Mouse (Mus musculus) embryo, embryonic 11.5 days (tissue): ENCODE data around the gene Msi2.

Source experiments
- DNase-seq: peaks from one replicate; pipeline ENCODE4 v3.0.0-alpha.2; 2012; ENCODE audit warnings: low read depth, low spot score

The Msi2 gene

DNA sequence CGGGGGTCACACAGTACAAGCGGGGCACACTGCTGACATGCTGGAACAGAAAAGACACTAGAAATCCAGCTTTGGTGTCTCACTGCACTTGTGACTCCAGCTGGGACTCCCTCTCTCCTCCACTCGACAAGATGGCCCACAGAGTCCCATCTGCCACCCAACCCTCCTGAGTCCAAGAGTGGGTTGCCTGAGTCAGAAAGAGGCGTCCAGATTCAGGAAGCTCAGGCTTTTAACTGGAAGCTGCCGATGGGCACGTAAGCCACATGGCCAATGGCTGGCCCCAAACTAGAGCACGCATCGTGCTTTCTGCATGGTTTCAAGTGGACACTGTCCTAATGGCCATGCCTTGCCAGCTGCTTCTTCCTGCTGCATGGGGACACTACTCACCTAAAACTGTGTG is 126.2 kb downstream of the Msi2 start:
- DNase-seq: no peak

DNA sequence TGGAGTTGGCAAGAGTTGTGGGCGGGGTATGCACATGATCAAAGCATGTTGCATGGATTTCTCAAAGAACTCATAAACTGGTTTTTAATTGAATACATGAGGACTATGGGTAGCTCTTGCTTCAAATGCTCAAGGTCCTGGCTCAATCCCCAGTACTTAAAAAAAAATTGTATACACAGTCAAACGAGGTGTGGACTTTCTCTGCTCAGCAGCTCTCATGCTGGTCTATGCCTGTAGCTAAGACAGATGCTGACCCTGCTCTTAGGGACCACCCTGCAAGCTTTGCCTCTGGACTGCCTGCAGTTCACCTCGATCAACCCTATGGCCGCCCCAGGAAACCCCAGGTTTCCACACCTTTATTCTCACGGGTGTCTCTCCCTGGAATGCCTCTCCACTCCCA is 127.7 kb downstream of the Msi2 start:
- DNase-seq: no peak

DNA sequence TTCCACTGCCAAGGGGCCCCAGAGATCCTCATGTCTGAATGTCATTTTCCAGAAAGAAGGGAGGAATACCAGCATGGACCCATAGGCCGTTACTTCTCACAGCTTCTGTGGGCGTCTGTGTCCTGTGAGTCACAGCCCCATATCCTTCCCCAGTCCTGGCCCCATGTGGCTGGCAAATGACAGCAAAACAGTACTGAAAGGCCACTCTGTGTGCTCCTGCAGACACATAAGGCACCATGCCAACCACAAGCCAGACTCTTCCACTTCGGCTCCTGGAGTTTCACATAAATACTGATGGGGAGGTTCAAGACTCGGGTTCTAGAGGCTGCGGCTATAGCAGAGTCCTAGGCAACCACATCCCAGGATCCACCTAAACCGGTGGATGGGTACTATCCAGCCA is 128.7 kb downstream of the Msi2 start:
- DNase-seq: no peak

DNA sequence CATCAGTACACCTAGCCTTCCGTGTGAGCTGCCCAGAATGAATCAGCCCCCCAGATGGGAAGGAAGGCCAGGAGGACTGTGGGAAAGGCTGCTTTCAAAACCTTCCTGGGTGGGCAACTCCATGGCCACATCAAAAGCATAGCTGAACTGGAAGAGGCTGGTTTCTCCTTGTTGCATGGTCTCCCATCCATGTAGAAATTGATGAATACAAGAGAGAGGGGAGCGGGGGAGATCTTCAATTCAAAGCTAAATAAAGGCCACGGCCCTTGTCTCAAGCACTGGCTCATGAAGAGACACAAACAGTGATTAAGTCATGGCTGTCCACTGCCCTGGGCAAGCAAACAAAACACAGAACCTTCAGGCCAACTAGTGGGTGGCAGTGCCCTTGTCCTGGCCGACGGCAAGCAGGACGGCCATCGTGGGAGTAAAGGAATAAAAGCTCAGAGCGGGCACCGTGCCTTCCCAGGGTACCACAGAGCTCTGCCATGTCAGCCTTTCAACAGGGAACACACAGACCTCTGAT is 129.6 kb downstream of the Msi2 start:
- DNase-seq: no peak

DNA sequence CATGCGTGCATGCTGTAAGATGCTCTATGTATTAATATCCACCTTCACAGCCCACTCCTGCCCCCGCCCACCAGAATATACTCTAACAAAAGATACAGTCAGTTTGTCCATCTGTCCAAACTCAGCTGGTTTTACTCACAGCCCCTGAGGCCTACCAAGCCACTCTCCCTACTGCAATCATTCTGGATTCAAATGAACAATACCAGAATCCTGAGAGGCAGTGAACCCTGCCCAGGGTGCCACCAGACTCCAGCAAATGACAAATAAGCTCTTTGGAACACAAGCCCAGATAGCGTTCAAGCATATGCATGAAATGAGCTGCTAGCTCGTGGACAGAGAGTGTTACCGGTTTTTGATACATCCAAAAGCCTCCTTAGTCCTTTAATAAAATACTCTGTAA is 130.6 kb downstream of the Msi2 start:
- no peak for DNase-seq

DNA sequence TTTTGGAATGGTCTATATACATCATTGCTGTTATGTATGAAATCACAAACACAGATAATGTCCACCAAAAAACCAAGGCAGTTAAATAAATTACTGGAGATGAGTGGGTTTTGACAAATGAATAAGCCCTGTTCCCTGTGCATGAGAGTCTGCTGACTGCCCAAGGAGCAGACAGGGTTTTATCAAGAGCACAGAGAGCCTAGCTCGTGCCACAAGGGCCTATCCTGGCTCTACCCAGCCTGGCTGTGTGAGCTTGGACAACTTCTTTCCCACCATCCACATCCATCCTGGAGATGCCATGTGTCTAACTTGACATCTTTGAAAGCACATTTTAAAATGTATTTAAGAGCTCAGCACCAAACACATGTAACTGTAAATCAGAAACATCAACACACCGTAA is 132.4 kb downstream of the Msi2 start:
- DNase-seq: no peak

DNA sequence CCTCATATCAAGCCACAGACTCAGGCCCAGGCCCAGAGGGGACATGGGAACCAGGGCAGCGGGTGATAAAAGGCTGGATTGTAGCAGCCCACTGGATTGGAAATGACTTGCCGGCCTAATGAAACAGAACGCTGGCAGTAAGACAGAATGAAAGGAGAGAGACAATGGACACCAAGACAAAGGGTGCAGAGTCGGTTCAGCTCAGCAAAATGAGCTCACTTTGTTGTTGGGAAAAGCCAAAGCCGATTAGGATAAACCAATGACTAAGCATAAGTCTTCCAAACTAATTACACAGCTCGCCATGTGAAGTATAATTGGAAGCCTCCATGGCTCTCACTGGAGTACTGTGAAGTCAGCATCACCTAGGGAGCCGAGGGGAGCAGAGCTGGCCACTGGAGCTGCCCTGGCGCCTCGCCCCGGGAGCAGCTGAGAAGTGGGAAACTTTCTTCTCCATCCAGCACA is 133.1 kb downstream of the Msi2 start:
- DNase-seq: no peak

DNA sequence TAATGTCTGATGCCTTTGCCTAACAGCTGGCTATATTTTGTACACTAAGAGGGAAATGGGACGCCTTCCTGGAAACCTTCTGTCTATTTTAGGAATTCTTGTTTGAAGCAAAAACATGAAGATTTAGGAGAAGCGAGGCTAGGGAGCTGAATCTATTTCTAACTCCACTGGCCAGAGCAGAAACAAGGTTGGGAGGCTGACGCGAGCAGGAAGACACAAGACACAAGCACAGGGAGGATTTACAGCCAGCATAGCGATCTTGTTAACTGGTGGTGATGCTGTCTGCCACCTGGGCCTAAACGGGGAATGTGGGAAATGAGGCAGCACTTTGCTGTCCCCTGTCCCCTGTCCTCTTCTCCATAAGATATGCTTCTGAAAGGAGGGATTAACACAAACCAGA is 134.4 kb downstream of the Msi2 start:
- DNase-seq: no peak

DNA sequence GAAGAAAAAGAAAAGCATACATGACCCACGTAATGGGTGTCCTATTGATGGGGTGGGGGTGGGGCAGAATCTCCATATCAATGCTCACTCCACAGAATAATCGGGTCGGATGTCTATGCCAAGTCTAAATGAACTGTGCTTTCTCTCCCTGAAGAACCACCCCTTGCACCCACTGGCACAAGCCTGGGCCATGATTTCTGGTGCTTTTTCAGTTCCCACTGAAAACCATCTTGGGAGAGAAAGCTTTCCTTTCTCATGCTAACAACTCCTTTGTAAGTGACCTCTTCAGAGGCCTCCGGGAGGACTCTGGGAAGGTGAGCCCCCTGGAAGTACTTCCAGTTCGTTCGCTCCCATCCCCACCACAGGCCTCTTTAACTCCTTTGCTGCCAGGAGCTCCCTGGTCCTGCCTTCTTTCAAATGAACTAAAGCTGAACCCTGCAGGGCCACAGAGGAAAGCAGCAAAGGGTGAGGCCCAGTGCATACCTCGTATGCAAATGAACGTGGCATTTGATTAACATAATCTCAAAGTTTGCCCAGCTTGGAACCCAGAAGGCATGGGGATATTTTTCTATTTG is 135.0 kb downstream of the Msi2 start:
- DNase-seq: no peak

DNA sequence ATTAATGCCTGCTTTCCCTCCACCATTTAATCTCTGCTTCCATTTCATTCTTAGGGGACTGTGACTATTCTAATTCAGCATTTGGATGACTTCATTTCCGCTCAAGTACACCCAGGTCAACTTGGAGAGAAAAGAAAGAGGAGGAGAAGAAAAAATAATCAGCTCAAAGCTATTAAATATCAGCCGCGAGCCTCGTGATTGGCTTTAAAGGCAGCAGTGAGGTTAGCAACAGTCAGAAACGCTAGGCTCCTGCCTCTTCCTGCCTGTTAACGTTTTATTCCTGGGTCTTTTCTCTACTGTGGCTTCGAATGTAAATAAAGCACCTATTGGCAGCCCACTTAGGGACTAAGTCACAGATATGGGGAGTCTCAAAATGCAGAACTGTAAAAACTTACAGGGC is 135.5 kb downstream of the Msi2 start:
- no peak for DNase-seq

DNA sequence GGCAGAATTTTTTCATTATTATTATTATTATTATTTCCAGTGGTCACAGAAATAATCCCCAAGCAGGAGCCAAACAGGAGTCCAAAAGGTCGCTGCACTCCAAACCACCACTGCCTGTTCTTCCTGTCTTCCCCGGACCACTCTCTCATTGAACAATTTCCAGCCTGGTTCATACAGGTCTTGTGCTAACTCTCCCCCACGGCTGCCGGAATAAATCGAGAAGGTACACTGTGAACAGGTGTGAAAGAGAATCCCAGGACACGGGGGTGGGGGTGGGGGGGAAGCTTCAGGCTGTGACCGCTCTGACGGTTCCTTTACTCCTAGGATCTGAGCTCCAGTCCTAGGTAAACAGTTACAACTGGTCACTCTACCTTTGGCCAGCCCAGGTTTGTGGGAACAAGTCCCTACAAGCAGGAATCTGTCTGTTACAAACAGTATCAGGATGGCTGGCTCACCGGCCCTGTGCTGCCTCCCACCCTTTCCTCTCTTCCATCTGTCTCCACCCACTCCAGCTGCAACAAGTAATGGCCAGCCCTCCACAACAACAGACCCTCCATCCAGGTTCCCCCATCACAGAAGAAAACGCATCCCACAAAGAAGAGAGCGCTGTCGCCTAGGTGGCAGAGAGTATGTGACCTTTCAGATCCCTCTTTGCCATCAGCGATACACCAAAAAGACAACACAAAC is 136.1 kb downstream of the Msi2 start:
- DNase-seq: no peak

DNA sequence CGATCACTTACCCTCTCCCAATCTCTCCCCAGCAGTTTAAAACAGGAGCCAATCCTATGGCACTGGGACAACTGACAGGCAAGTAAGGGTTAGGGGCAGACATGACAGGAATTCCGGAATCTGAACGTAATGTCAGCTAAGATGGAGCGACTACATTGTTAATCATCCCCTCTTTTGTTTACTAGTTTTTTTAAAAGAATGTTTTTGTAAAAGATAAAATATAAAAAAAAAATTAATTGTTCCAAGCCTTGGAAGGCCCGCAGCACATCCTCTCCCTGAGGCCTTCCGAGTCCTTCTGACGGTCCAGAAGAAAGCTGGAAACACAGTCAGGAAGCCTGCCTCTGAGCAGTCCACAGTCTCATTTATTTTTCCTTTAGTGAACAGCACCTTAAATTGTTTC is 136.9 kb downstream of the Msi2 start:
- DNase-seq: no peak

DNA sequence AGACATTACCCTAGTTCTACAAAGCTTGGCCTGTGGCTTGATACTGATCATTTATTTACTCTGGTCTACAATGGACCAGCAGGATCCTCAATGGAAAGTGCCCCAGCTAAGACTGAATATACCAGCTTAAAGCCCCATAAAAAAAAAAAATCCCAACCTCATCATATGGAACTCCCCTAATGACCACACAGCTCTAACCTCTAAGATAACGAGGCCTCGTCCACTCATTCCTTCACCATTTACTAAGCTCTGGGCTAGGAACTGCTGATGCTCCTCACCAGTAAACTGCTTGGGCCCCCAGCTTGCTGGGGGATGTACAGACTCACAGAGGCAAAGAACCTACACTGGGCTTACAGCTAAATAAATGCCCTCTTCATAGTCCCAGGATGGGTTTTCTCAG is 139.6 kb downstream of the Msi2 start:
- DNase-seq: no peak

DNA sequence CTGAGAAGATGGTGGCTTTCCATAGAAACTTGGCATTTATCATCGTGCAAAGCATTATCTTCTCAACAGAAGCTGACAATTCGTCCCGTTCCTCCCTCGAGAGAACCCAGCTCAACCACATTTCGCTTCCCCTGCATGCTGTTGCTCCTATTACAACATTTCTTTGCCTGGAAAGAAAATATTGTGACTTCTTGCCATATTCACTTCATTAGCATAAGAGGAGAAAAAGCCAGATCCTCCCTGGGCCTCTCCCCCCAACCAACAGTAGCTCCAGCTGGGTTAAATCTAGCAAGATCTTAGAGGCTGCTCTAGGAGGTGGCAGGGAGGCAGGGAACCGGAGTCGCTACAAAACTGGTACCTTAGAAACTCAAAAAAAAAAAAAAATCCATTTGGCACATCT is 141.2 kb downstream of the Msi2 start:
- DNase-seq: no peak

DNA sequence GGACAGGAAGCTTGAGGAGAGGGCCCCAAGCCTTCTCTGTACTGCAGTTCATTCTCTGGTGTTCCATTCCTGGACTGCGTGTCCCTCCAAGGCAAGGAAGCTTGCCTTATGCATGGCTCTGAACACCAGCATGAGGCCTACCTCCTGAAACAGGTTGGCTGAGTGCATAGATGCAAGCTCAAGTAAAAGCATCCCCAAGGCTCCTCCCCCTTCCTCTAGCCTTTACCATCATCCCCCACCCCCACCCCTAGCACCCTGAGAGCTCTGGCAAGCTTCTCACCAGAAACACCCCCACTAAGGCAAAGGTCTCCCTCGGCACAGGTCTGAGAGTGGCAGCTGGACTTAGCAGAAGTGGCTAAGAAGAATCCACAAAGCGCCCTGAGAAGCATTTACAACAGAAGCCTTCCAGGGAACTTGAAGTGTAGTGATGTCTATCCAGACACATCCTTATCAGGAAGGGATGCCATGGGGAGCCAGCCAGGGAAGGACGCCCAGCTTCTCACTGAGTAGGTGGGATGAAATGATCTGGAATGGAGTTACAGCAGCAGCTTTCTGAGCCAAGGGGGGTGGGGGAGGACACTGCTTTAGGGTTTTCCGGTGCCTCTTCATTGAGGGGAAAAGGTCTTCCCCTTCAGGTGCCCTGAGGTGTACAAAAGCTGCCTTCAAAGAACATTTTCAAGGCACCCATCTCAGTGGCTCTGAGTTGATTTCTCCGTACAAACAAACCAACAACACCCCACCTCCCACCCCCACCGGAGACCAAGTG is 141.9 kb downstream of the Msi2 start:
- DNase-seq: no peak

DNA sequence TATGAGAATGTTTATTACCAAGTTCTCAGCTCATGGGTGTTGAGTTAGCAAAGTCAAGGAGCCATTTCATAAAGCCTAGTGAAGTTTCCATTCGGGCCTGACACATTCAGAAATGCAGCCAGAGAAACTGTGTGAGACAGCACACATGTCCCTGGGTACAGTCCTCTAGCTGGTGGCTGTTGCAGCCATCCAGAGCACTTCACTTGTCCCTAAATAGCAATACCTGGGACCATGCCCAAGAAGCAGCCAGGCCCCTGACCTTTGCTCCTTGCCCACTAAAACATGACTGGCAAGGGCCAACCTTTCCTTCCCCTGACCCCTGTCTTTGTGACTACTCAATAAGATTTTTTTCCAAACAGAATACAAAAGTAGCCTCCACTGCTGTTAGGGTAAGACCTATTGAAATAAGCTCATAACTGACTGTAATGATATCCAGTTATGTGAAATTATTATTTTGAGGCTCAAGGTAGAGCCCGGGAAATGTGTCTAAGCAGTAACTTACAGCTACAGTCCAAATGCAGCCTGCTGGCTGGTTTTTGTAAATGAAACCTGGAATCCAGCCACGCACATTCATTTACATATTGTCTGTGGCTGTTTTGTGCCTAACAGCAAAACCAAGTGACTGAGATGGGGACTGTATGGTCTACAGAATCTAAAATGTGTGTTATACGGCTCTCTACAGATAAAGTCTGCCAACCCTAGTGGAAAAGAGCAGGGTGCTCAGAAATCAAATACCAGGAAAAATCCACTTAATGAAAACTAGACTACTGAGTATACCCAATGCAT is 143.5 kb downstream of the Msi2 start:
- DNase-seq: no peak

DNA sequence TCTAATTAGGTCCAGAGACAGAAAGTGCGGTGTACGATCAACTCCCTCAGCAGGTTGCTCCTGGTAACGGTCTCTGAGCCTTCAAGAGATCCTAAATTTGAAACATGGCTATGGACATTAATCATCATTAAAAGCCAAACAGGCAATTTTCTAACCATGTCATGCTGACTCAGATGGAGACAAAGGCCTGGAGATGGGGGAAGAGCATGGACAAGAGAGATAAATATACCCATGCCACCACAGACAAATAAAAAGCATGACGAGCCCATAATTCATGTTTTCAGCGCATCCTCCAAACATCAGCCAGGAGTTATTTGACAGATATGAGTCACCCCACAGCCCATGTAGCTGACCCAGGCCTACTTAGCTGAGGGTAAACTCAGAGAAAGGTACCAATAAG is 145.3 kb downstream of the Msi2 start:
- DNase-seq: no peak

DNA sequence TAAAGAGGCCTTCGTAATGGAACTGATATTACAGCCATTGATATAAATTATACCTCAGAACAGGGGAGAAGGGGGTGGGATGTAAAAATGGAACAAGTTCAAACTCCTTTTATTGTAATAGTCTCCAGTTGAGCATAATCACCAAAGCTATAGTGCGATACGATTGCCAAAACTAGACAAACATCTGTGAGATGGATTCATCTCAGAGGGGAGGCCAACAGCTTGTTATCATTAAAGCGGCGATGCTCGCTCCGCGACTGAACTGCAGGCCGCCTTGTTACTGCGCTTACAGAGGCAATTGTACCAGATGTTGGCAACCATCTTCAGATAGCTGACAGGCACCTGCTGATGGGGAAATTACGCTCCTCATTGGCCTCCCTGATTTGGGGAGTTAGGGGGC is 145.9 kb downstream of the Msi2 start:
- no peak for DNase-seq

DNA sequence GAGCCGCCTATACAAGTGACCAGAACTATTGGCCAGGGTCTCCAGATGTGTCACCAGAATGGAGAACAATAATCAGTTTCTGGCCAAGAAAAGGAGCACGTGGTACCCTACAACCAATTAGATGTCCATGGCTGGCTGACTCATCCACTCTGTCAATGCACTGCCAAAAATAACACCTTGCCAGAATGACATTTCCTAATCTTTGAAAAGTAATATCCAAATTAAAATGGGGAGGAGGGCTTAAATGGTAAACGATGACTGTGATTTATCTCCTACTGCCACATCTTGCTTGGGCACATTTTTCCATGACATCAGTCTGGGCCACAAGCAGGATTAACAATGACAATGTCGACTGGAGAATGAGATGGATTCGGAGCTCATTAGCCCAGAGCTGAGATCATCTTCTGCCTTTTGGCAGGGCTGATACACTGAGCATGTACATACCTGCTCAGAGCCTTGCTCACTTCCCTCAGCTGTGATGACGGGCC is 147.6 kb downstream of the Msi2 start:
- DNase-seq: no peak

DNA sequence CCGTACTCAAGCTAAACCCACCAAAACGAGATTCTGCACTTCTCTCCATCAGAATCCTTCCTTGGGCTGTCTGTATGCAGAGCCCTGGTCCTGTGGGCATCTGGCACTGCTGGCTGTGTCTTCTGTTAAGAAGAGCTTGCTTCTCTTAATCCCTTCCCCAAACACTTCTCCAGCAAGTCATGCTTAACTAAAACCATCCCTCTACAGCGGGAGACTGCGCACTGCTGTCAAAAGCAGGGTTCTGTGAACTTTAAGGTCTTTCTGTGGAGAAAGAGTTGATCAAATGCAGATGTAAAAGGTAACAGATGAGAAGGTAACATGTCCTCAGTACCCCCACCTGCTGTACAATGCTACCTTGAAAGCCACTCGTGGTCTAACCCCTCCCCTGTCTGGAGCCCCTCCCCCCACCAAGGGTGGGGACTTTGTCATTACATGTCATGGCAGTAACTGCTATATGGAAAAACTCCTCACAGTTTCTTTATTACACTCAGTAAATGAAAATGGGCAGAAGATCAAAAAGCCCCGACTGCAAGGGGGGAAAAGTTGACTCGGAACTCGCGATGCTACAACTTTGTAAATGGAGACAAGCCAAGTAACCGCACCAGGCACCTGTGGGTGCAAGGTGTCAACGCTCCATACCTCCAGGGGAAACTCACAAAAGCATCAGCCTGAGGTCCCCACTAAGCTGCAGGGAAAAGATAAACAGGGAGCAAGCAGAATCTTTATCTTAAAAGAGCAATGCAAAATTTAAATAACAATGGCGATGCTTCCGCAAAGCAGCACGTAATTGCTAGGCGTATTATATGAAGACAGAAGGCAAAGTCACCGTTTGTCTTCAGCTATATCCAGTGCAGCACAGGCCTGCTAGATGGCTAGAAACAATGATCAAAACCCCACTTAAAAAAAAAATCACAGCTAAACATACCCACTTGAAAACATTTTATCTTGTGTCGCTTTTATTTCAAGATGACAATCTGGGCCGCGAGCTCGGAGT is 151.4 kb downstream of the Msi2 start:
- no peak for DNase-seq

DNA sequence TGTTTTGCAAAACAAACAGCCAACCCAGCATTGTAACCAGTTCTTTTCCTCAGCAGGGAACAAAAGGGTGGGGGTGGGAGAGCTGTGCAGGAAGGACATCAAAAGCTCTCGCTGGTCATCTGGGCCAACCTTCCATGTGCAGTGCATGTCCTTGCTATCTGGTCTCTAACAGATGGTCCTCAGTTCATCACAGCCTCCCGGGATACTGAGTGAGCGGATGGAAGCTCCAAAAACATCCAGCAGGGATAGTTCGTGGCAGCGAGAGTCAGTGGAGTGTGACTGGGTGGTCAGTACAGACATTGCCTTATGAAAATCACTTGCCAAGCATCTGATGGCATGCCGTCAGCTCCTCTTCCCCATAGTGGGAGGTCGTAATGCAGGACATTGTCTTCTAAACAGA is 153.5 kb downstream of the Msi2 start:
- DNase-seq: no peak
